Mouse (Mus musculus) adrenal gland, postnatal 4 days (tissue): ENCODE data around the gene Ltbp1. TPM values are rescaled to one million over a fixed set of nuclear protein-coding genes. Genes with fewer than 3 reads are reported as not detected.
"Not testable (repeated sequence)": the region's sequence is repeated elsewhere in the genome, so short reads cannot be mapped to it uniquely, and the experiment has no call there.

ENCODE experiments used
- DNase-seq, 2 experiments: peaks; one replicate each; pipeline ENCODE4 v3.0.0; 2021 to 2022; ENCODE audit warnings: low spot score in 2 of 2, mixed read lengths in 2 of 2
- total RNA-seq, 2 experiments: library from RNA; stranded (reverse); gene quantifications; 2 replicates each; pipeline ENCODE4 v1.2.3; 2021

Gene Ltbp1
- total RNA-seq, 2 experiments from 2014 or later, result 26.8 to 39.2 TPM

GRCm38 (mm10) chr17:75109081-75109716 lies 103.8 kb downstream of the Ltbp1 start:
- DNase-seq, result no peak

- no peak for DNase-seq
Measured at GRCm38 (mm10) chr17:75110252-75111205, 105.2 kb downstream of the Ltbp1 start.

GRCm38 (mm10) chr17:75115594-75115993 lies 110.2 kb downstream of the Ltbp1 start:
- DNase-seq, result no peak

DNA sequence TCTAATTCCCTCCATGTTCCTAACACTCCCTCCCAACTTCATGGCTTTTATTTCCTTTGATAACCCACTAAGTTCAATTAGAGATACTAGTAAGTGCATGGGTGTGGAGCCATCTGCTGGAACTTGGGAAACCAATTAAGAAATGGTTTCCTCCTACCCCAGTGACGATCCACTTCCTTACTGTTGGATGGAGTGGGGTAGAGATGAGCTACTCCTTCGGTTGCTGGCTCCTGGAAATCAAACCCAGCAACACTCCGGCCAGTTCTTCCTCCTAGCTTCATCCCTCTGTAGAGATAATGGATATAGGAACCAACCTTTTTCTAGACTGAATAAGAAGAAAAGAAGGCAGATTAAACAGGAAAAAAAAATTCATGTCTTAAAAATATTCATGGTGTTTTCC lies 113.5 kb downstream of the Ltbp1 start:
- DNase-seq, result no peak

- DNase-seq, result no peak
Measured at GRCm38 (mm10) chr17:75119422-75119821, 114.1 kb downstream of the Ltbp1 start.

- DNase-seq, result no peak
Measured at GRCm38 (mm10) chr17:75120071-75120470, 114.7 kb downstream of the Ltbp1 start.

GRCm38 (mm10) chr17:75122584-75123282 lies 117.4 kb downstream of the Ltbp1 start:
- DNase-seq, result no peak

GRCm38 (mm10) chr17:75128337-75128935 lies 123.1 kb downstream of the Ltbp1 start:
- DNase-seq, result peak in 1 of 2 experiments; percentile 10

DNA sequence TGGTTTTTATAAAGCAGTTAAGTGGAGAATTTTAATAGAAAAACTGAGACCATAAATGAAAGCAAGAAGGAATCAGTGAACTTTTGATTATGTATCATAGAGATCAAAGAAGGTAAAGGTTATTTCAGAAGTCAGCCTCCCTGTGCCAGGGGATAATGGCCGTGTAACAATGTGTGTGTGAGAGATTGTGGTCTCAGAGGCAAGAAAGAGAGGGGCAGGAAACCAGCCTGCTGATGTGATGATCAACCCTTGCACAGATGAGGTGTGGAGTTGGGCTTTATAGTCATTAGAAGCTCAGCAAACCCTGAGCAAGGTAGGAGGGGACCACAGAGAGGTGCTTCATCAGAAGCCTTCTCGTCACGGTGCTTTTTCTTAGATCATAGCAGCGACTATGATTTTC lies 128.6 kb downstream of the Ltbp1 start:
- DNase-seq, result no peak

DNA sequence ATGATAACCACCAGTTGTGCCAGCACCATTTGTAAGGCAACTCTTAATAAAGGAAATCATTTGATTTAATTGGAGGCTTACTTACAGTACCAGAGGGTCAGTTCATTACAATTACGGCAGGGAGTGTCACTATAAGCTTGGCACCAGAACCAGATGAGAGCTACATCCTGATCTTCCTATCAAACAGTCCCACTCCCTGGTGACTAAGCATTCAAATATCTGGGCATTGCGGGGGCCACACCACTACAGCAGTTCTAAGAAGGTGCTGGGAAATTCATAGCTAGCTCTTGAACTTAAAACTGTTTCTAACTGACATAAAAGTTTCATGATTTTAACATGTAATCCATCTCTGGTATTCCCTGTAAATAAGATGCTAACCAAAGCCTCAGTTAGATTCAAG lies 134.4 kb downstream of the Ltbp1 start:
- no peak for DNase-seq

DNA sequence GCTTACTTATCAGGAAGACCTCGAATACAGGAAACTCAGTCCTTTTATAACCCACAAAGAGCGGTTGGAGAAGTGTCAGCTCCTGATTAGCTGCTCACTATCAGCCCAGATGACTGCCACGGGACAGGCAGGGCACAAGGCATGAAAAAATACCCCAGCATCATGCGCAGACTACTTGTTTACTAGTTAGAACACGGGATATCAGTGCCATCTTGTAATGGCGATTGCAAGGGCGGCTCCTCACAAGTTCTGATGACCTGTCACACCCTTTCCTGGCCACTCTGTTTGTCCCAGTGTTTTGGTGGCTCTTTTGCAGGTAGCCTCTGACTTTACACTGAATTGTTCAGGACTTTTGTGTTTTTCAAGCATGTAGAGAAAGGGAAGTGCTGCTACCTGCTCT lies 137.5 kb downstream of the Ltbp1 start:
- not testable (repeated sequence) for DNase-seq

GRCm38 (mm10) chr17:75143927-75144326 lies 138.6 kb downstream of the Ltbp1 start:
- DNase-seq, result no peak

GRCm38 (mm10) chr17:75147218-75147617 lies 141.8 kb downstream of the Ltbp1 start:
- DNase-seq, result no peak

- DNase-seq, result no peak
Measured at GRCm38 (mm10) chr17:75151800-75152199, 146.4 kb downstream of the Ltbp1 start.

GRCm38 (mm10) chr17:75153088-75153487 lies 147.7 kb downstream of the Ltbp1 start:
- DNase-seq, result no peak

GRCm38 (mm10) chr17:75158385-75158784 lies 153.0 kb downstream of the Ltbp1 start:
- no peak for DNase-seq

- DNase-seq, result no peak
Measured at GRCm38 (mm10) chr17:75159066-75159787, 153.9 kb downstream of the Ltbp1 start.

DNA sequence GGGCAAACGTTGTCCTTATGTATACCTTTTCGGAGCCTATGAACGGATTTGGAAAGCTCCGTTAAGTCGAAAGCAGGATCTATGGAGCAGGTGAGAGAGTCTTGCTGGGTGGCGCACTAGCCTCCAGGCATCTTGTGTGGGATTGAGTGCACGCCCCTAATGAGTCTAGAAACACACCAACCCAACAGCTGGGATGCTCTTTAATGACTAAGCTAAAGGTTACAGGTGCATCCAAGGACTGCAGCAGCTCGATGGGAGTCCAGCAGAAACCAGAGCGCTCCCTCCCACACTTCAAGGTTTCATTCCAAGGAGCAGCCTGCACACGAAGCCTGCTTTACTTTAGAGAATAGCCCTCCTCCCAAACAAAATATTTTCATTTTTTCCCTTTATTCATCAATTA lies 155.7 kb downstream of the Ltbp1 start:
- no peak for DNase-seq

GRCm38 (mm10) chr17:75161931-75162330 lies 156.6 kb downstream of the Ltbp1 start:
- DNase-seq, result no peak

DNA sequence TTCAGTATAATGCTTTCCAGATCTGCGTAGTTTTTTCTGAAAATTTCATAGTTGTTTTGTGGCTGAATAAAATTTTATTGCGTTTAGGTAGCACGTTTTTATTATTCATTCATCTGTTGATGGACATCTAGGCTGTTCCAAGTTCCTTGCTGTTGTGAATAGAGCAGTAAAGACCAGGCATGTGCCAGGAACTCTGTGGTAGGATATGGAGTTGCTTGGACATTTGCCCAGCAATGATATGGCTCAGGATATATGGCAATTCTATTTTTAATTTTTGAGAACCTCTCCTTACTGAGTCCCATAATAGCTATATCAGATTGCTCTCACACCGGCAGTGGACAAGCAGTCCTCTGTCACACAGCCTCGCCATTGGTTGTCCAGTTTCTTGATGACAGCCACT lies 159.2 kb downstream of the Ltbp1 start:
- no peak for DNase-seq
